Mouse (Mus musculus): ENCODE results near the gene Gsx2.

The Gsx2 gene

GRCm38 (mm10) chr5:75118840-75119239, 43.4 kb downstream of the Gsx2 start:
- POLR2A ChIA-PET: interaction anchor here in 3 of 4 experiments (0.6 to 1.4 kb wide), 7 partner anchors 10 to 109 kb away, joined by 3 to 5 read pairs (median 4); no protein-coding TSS in a partner anchor
- CTCF ChIA-PET: interaction anchor here (0.6 to 2.5 kb wide), 46 partner anchors 9 to 1468 kb away, joined by 3 to 26 read pairs (median 4); partner anchors contain the start of gene Gsx2 (in 1 of the 4)

- ChIA-PET POLR2A (interaction anchor here in 1 of 4 experiments (0.9 kb wide), 1 partner anchor 21 kb away, joined by 3 read pairs; no protein-coding TSS in a partner anchor), CTCF (interaction anchor here in 2 of 4 experiments (0.8 to 1.1 kb wide), 2 partner anchors 22 to 173 kb away, joined by 3 read pairs; no protein-coding TSS in a partner anchor)
Measured at GRCm38 (mm10) chr5:75121646-75122045, 46.2 kb downstream of the Gsx2 start.
